Mouse (Mus musculus): ENCODE measurements around the gene Gm156.

- no peak for TF ChIP-seq POLR2A (IDR thresholded peaks at IDR 0.05; ENCODE audit: insufficient read depth, low read depth, low read length)
- no peak for TF ChIP-seq CTCF (IDR thresholded peaks at IDR 0.05)
- no peak for TF ChIP-seq EP300 (IDR thresholded peaks at IDR 0.05; ENCODE audit: insufficient read depth, low read depth, low read length)
These were observed 43.9 kb downstream of the Gm156 start, which contains the start of gene Klri2 for GRCm38 (mm10) chr6:129740069-129740721.
